Mouse (Mus musculus) c-Kit-positive CD71-positive TER-119-positive erythroid progenitor cells, embryonic 14.5 days (primary cell): Measurements from ENCODE around the gene Pex12.
"Not testable (repeated sequence)": the region's sequence is repeated elsewhere in the genome, so short reads cannot be mapped to it uniquely, and the experiment has no call there.

ENCODE experiments used
- DNase-seq: peaks from one replicate; pipeline ENCODE4 v3.0.0-alpha.2; 2013; ENCODE audit warnings: low spot score

The Pex12 gene

DNA sequence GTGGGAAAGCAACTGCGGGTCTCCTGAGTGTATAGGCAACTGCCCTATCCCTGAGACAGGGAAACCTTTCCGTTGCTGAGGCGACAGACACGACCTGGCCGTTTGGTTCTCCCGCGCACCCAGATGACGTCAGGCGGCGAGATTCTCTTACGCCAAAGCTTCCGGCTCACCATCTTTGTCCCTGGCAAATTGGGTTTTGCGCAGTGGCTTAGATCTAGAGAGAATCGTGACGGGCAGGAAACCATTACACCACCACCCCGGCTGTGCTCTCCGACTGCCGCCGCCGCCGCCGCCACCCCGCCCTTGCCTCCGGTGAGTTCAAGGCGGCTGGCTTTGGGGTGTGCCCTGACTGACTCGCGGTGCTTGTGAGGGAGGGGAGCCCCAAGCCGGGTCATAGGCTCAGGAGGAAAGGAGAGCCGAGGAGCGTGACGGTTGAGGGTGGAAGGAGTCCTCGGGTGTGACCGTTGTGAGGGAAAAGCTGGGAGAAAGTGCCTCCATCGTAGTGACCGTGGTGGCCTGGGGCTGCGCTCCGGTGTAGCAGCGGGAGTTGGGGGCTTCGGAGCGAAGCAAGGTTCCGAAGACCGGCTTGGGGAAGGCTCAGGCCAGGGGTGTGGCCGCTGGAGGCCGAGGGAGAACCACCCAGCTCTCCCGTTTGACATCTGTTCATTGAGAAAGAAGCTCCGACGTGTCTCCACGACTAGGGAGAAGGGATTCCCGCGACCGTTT lies at the start of gene Pex12:
TSS of gene Pex12 (minus strand) at position 61 of the 726 bp plus-strand sequence.
- DNase-seq, result peak; percentile 96

DNA sequence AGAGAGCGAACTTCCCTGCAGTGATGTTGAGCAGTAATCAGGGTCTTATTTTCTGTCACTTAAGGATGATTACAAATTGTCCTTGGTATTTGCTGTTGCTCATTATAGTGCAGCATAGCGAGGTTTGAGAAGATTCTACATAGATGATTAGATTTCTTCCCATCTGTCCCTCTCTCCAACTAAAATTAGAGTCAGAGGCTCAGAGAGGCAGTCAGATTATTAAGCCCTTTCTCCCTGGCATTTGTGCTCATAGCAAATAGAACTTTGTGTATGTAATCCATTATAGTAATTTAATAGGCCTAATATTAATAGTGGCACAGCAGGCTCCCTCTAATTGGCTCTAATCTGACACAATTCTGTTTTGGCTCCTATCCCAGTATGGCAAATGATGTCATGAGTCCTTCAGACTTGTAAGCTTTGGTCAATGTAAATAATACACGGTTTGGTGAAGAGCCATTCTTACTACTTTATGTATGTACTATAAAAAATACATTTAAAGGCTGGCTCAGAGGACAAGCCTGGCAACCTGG lies 39.4 kb upstream of the Pex12 start:
- no peak for DNase-seq

DNA sequence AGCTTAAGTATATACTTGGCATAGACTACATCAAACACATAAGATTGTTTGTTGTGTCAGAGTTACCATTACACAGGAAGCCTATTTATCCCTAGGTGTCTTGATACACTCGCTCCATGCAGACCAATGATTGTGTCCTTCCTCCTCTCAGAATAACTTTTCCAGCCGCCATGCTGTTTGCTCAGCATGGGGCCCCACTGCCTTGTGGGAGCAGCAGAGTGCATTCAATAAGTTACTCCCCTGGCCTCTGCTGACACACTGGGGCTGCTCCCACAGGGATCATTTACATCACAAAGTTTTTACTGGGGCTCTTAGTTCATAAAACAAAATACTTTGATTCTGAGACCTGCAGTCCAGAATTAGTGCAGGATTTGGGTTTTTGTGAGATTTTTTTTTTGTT lies 37.3 kb upstream of the Pex12 start:
- DNase-seq, result no peak

DNA sequence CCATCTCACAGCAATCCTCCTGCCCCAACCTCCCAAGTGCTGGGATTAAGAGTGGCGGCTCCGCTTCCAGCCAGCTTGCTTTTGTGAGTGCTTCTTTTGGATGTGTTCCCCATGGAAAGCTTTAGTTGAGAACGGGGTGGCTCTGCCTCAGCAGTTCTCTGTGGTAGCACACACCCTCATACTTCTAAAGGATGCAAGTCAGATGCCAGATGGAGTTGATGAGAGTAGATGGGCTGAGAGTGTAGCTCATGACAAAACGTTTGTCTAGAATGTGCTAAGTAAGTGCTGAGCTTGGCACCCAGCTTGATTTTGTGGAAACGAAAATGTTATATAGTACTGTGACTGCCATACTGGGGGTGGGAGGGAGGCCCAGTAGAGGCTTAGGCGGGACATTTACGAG lies 33.4 kb upstream of the Pex12 start:
- no peak for DNase-seq

DNA sequence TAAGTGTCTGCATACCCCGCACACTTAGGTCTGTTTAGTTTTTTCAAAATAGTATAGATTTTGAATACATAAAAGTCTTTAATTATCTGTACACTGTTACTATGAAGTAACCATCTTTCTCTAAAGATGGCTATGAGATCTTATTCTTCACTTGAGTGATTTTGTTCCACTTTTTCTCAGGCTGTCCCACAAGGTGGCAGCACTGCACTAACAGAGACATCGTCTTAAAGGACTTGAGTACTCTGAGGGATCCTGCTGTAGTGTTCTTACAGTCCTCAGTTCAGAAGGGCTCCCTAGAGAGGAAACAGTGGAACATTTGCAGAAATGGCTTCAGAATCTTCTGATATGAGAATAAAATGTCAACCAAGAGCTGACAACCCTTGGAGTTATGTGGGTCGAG lies 25.0 kb upstream of the Pex12 start:
- DNase-seq, result peak; percentile 44

DNA sequence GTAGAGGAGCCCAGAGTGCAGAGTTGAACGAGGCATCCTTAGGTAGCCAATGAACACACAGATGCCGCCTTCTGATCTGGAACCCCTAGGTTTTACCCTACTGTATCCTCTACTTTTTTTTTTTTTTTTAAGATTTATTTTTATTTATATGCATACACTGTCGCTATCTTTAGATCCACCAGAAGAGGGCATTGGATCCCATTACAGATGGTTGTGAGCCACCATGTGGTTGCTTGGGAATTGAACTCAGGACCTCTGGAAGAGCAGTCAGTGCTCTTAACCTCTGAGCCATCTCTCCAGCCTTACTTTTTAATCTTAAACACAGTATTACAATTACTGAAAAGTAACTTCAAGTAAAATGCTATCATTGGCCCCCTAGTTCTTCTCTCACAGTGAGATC lies 24.3 kb upstream of the Pex12 start:
- DNase-seq, result not testable (repeated sequence)

DNA sequence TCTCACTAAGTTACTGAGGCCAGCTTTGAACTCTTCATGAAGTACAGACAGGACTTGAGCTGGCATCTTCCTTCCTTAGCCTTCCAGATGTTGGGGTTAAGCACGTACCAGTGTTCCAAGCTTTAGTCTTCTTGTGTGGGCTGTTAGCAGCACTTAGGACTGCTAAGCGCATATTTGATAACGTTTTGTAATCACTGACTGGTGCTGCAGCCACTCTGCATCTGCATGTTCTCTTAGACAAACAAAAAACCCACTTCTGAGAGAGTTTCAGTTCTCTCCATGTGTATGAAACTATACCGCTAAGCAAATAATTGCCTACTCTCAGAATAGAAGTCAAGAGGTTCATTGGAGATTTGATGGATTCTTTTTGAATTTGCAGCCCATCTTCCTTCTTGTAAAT lies 16.7 kb upstream of the Pex12 start:
- DNase-seq, result no peak

DNA sequence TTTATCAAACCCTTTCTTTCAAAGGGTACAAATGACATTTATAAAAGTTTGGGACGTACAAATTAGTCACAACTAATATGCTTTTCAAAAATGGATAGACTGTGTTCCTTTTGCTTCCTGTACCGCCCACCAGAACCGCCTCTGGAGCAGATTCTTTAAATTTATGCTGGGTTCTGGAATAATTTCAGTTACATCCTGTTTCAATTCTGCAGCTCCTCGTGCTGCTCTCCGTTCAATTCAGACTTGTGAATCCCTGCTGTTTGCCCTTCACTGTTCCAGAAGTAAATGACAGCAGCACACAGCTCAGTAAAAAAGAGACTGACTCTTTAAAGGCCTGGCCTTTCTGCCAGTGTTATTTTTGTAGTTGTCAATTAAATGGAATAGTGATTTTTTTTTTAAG lies 10.1 kb upstream of the Pex12 start:
- DNase-seq, result no peak

DNA sequence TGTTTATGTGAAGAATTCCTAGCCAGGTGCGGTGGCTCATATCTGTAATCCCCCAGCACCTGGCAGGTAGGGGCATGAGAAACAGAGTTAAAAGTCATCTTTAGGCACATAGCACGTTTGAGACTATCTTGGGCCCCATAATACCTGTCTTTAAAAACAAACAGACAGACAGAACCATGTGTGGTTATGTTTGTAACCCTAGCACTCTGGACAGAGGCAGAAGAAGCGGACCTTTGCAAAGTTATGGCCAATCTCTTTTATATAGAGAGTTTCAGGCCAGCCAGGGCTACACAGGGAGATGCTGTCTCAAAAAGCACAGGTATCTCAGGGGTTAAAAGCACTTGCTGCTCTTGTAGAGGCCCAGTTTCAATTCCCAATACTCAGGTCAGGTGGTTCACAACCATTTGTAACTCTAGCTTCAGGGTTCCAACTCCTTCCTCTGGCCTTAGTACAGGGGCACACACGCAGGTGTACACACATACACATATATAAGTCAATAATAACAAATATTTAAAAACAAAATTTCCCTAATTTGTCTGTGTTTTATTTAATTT lies 4.4 kb upstream of the Pex12 start:
- no peak for DNase-seq

DNA sequence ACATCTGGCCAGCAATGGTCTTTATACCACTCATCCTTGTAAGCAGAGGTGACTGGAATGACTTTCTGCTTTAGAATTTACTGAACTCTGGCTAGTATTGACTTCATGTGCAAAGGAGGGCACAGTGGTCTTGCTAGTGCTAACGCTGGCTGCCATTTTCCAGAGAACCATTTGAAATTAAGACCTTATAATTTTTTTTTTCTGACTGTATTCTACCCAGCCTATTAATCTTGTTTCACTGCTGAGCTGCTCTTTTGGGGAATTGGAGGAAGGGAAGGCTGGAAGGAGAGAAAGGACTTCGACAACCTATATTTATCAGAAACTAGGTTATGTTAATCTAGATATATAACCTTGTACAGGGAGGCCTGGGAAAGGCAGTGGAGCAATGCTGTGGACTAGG lies 2.1 kb upstream of the Pex12 start:
- no peak for DNase-seq

DNA sequence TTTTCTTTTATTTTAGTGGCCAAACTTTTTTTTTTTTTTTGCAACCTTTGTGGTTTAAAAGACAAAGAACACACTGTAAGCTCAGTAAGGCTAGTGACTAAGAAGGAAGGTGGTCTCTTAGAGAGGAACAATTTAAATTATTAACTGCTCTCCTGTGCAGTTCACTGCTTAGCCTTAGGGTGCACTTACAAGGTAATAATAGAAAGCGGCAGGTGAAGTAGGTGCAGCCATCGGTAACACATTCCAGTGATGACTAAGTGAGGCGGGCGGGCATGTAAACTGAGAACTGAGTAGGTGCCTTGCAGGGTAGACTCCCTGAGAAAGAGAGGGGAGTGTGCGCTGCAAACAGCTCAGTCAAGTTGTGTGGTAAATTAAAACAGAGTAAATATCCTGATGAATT lies 1.4 kb upstream of the Pex12 start:
- DNase-seq, result no peak

DNA sequence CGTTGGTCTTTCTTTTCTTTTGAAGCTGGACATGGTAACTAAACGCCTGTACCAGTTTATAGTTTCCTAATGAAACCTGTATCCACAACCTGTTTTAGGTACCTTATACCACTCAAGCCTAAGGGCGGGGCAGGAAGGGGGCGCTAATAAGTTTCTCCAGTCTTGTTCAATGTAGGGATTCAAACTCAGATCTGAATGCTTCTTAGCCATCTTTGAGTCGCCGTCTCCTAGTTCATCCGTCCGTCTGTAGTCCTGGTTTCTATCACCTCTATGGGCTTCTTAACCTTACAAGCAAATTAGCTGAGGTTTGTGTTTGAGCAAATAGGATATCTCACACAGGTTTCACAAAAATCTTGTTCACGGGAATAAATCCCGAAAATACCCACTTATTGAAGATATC lies 262 bp downstream of the Pex12 start:
- no peak for DNase-seq

DNA sequence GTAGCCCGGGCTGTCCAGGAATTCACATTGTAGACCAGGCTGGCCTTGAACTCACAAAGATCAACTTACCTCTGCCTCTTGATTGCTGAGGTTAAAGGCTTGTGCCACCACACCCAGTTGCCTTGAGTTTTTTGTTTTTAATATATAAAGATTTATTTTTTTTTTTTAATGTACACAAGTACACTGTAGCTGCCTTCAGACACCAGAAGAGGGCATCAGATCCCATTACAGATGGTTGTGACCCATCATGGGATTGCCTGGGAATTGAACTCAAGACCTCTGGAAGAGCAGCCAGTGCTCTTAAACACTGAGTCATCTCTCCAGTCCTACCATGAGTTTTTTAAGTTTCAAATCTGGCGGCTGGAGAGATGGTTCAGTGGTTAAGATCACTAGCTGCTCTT lies 955 bp downstream of the Pex12 start:
- no peak for DNase-seq

DNA sequence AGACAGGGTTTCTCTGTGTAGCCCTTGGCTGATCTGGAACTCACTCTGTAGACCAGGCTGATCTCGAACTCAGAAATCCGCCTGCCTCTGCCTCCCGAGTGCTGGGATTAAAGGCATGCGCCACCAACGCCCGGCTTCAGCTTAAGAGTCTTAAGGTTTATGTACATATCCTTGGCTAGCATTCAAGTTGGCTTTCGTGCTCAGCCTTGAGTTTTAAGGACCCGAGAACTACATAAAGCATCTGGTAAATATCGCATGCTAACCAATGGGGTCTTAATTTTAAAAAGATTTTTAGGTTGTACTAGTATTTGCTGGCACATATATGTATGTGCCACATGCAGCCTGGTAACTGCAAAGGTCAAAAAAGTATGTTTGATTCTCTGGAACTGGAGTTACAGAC lies 2.7 kb downstream of the Pex12 start:
- DNase-seq, result no peak

DNA sequence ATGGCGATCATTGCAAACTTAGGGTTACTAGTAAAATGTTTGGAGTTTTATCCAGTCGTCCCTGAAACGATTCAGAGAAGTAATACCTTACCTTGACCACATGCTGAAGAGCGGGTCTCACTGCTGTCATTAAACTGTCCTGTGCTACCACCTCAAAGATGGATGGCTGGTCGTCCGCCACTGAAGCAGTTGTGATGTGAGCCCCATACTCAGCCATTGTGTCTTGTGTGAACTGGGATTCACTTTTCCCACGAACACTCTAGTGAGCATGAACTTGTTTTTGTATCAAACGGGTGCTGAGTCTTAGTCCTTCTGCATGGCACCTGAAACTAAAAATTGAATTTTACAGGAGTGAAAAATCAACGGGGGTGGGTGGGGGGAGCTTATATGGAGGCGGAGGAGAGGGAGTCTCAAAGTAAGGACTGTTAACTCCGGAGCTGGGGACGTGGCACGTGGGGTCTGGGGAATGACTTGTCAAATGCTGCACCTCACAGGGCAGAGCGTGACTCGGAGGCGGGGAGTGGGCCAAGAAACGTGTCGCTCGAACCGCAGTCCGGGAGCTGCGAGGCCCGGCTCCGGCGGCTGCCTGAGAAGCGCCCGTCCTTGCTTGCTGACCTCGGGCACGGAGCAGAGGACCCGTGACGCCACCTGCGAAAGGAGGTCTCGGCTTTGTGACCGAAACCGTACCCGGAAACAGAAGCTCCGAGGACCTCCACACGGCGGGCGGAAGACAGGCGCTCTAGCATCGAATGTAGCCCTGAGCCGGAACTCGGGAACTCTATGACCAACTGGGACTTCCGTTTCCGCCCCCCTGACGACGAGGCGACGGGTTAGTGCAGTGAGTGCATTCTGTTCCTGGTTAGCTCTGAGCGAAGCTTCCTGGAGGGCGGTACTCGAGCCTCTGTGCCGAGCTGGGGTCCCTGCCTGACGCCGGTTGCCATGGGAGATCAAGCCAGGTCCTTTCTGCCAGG lies 3.9 kb downstream of the Pex12 start, which contains the start of gene Ap2b1:
TSS of gene Ap2b1 (plus strand) at position 800 of the 971 bp plus-strand sequence.
- peak; percentile 88 for DNase-seq

DNA sequence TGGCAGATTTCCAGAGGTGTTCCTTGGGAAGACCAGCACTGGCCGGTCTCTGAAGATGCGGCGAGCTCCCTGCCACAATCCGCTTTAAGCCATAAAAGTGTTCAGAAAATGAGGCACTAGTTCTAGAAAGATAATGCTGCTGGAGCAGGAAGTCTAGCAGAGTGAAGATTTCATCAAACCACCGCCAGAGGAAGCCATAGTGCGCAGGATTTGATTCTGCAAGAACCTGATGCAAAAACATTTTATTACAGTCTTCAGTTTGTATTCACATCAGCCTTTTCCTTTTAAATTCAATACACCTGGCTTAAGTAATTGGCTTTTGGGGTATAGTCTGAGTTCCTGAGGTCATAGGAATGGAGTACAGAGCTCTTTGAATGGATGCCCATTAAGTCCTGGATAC lies 4.6 kb downstream of the Pex12 start:
- peak; percentile 34 for DNase-seq

DNA sequence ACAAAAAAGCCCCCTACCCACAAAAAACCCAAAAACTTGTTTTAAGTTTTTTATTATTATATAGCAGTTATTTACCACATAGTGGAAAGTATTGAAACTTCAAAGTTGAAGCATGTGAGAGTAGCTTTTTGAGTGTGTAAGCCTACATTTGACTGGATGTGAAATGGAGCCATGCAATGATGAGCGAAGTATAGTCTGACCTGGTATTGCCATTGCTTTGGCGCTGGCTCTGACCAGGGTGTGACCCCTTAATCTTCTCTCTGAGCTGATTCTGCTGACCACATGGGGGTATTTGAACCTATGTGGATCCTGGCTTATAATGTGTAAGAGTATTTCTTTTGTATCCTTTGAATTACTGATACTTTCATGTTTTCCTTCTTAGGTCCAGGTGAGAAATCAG lies 8.3 kb downstream of the Pex12 start:
- no peak for DNase-seq

DNA sequence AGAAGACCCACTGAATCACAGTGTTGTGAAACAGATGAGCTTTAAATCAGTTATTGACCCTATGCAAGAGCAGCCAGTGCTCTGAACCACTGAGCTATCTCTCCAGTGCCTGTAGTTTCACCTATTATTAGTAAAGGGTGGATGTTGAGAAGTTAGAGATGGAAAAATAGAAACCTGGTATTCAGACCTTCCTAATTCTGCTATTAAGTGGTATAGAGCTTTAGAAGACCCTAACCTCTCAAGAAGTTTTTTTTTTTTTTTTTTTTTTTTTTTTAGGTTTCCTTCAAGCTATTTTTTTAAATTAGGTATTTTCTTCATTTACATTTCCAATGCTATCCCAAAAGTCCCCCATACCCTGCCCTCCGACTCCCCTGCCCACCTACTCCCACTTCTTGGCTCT lies 9.2 kb downstream of the Pex12 start:
- no peak for DNase-seq

DNA sequence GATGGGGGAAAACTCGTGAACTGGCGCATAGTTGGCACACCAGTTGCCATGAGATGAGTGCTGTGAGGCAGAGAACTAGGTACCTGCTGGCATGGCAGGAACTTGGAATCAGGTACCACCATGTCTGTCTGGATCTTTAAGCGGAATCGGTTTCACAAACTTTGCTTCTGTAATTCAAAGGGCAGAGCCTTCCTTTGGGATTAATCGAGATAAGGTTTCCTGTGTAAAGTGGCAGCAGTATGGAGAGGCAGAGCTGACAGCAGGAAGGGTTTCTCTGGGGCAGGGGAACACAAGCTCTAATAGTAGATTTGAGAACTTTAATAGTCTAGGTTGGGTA lies 10.2 kb downstream of the Pex12 start:
- DNase-seq, result no peak

DNA sequence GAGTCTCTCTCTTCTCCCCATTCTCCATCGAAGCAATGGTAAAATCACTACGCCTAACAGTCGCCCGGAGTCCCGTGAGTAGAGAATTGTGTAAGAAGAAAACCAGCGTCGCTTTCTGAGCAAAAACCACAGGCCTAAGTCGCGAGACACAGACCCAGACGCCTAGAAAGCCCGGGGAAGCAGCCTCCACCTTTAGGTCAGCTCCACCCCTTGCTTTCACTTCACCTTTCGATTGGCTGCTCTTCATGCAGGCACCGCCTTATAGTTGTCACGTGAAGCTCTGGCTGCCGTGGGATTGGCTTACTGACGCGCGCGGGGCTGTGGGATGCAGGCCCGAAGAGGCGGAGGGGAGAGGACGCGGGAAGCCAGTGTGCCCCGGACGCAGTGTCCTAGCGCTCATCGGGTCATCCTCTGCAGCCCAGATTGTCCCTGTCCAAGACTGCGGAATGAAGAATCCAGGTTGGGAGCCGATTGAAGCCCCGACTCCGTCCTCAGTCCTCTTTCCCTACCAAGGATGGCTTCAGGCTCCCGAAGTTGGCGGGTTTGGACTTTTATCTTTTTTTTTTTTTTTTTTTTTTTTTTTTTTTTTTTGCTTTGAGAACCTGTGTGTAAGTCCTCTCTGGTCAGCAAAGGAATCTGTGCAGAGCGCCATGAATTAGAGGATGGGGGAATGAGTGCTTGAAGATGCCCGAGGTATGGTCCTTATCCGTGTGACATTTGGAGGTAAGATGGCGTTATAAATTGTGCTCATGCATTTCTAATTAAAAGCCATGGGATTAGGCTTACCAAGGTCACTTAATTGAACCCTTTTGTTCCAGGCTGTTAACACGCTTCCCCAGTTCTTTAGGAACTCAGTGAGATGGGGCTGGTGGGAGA lies 10.8 kb downstream of the Pex12 start:
- DNase-seq, result peak; percentile 94

DNA sequence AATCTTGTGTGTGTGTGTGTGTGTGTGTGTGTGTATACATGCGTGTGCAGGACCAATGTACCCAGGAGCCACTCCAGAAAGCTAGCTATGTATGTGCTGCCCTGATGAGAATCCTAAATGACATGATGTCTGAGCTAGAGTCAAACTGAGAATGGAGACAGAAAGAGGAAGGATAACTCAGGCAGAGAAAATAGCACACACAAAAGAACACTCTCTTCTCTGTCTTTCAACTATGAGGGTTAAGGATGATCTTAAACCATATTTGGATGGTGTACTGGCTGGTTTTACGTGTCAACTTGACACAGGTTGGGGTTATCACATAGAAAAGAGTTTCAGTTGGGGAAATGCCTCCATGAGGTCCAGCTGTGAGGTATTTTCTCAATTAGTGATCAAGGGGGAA lies 12.8 kb downstream of the Pex12 start:
- no peak for DNase-seq

DNA sequence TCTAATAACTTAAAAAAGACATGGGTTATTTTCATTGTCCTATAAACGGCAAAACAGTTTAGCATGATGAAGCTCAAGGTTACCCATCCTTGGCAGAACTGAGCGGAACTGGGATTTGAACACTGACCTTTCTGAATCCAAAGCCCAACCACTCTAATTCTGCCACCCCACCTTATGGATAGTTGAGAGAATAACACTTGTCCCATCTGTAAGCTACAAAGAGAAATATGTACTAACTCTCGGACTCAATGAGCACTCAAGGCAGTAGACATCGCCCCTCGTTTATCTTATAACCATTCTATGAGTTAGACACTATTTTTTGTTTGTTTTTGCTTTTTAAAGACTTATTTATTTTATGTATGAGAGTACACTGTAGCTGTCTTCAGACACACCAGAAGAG lies 13.3 kb downstream of the Pex12 start:
- no peak for DNase-seq
